Mouse (Mus musculus): ENCODE data around the gene Rimklb. TPM values are rescaled to one million over a fixed set of nuclear protein-coding genes. Genes with fewer than 3 reads are reported as not detected.
"Not testable (repeated sequence)": the region's sequence is repeated elsewhere in the genome, so short reads cannot be mapped to it uniquely, and the experiment has no call there.

Gene Rimklb
- total RNA-seq, 2 experiments from 2014 or later, result 246 to 252 TPM

DNA sequence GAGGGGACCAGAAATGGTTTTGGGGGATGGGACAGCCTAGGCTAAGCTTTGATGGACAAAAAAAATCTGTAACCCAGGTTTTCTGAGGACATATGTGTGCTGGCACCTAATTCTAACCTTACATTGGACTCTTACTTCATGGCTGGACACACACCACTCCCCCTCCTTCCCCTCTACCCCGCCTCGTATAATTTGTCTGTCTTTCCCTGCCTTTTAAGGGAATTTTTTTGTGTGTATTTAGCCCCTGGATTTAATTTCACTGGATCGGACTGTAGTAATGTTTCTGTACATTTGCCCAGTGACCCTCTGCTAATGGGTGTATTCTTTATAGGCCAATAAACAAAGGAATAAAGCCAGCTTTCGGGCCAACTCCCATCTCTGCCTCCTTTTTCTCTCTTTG lies 6.5 kb upstream of the Rimklb start:
- DNase-seq (ENCODE audit: low spot score in 2 of 2), result no peak

DNA sequence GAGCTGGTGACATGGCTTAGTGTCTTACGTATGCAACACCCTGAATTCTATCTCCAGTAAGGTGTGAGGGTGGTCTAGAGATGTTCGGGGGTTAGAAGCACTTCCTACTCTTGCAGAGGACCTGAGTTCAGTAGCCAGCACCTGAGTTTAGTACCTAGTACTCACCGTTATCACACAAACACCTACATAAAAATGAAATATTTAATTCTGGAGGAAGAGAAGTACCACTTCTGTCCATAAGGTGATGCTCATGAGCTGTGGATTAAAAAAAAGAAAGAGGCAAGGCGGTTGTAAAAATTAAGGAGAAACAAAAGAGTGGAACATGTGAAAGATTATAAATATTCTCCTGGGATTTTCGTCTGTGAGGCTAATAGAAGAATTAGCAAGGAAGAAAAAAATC lies 2.1 kb downstream of the Rimklb start:
- no peak for DNase-seq (ENCODE audit: low spot score in 2 of 2)

DNA sequence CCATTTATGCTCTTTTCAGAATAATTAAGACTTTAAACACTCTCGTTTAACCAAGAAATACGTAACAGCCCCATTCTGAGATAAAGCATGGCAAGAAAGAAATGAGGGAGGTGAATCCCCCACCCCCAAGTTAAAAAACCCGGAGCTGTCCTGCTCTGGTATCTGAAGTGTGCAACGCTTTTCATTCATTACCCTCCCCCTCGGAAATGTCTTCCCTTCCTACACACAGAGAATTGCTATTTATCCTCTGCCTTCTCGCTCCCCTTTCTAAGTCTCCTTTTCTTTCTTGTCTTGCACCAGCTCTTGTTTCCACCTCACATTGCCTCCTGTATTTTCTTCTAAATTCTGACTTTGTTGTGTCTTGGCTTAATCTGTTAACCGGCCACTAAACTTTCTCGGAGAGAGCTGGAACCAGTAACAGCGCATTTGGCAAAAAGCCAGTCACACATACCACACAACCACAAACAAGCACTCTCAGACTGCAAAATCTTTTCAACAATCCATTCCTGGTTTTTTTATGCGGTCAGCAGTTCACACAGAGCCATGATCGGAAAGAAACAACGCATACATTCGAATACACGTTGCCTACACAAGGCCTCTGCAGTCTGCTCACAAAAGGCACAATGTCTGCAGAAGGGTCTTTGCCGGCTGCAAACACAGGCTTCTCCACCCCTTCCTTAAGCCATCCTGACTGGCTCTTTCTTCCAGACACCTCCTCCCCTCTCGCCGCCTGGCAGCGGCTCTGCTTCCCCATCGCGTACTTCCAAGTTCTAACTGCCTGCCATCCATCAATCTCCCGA lies 3.3 kb downstream of the Rimklb start:
- peak; percentile 41 to 55 for DNase-seq (ENCODE audit: low spot score in 2 of 2)

DNA sequence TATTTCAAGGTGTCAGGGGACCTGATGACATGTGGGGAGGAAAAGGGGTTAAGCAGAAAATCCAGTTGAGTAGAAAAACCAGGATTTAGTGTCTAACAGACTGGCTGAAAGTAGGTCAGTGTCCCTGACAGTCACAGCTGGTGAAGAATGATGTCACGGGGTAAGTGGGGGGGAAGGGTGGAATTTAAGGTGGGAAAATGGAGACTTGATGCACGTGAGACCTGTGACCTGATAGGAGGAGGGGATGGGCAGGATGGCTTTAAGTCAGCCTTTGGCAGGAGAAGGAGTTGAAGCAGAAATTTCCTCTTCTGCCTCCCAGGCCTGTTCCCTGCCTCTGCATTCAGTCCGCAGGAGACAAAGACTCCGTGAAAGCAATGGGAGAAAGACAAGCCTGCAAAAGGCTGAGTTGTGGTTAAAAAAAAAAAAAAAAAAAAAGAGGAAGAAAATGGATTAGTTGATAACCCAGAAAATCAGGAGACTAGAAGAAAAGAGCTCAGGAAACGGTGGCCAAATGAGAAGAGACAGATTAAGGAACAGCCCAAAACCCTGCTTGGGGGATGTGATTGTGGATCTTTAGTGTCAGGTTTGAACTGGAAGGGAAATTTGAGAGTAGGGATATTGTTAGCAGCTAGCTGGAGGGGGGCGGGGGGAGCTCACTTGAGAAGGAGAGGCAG lies 4.6 kb downstream of the Rimklb start:
- DNase-seq (ENCODE audit: low spot score in 2 of 2), result no peak

DNA sequence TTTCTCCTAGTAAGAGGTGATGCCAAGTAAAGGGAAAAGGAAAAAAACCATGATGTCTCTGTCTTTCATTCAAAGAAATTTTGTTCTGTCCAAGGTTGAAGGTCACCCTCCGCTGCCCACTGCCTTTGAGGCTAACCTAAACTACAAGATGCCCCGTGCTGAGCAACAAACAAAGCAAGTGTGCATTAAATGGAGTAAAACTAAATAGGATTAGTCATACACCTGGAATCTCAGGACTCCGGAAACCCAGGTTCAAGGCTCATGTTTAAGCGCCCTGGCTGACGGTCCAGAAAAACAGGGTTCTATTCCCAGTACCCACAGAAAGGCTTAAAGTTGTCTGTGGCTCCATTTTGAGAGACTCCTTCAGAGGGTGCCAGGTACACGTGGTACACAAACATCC lies 6.1 kb downstream of the Rimklb start:
- no peak for DNase-seq (ENCODE audit: low spot score in 2 of 2)

DNA sequence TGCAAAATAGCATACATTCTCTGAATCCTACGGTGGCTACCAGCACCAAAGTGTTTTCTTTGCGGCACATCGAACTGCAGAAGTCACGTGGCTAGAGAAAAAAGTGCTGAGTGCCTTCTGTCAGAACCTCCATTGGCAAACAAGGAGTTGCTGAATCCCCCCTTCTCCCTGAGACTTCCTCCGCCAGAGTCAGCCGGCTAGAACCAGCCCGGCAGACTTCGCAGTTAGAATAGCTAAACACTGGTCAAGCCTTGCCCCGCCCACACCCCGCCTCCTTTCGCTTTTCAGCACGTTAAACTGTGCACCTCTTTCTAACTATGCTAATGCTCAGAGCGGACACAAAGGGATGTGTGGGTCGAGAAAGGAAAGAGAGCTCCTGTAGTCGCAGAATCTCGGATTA lies 7.0 kb downstream of the Rimklb start:
- peak; percentile 60 to 71 for DNase-seq (ENCODE audit: low spot score in 2 of 2)

DNA sequence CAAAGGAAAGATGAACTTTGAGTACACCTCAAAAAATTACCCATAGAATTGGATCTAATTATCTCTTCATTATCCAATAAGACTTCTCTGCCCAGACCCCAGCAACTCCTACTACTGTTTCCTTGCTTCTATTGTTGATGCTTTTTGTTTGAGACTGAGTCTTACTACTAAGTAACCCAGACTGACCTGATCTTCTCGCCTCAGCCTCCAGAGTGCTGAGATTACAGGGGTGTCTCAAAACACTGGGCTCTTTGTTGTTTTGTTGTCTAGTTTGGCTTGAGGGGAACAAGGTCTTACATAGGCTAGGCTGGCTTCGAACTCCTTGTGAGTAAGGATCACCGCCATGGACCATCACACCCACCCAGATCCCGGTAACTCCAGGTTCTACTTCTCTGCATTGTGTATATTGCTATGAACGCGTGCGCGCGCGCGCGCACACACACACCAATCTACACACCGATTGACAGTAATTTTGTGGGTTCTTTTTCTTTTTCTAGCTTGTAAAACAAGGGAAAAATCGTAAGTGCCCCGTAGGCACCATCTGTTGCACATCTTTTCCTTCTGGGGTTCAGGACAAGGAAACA lies 7.5 kb downstream of the Rimklb start:
- no peak for DNase-seq (ENCODE audit: low spot score in 2 of 2)

DNA sequence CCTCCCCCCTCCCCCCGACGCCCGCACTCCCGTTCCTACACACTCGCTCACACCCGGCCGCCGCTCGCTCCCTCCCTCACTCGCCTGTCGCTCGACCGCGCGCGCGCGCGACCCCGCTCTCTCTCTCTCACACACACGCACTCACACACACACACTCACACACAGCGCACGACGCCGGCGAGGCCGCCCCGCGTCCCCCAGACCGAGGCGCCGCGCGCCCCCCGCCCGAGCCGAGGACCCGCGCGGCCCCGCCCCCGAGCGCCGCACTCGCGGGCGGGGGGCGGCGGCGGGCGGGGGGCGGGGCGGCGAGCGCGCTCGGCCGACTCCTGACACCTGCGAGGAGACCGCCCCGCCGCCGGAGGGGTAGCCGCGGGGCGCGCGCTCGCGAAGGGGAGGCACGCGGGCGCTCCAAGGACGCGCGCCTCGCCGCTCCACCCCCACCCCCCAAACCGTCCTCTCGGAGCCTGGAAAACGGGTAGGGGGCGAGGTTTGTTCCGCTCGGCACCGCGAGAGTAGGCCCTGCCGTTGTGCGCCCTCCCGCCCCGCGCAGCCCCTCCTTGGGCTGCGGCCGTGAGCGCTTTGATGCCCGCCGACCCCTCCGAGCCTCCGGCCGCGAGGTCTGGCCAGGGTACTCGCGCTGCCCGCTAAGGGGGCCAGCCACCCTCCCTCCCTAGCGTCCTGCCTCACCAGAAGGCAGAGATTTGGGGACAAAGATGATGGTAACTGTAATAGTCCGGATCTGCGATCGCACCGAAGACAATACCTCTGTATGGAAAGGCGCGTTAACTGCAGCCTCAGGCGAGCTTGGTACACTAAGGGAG lies 12.1 kb downstream of the Rimklb start:
- peak; percentile 78 to 80 for DNase-seq (ENCODE audit: low spot score in 2 of 2)

DNA sequence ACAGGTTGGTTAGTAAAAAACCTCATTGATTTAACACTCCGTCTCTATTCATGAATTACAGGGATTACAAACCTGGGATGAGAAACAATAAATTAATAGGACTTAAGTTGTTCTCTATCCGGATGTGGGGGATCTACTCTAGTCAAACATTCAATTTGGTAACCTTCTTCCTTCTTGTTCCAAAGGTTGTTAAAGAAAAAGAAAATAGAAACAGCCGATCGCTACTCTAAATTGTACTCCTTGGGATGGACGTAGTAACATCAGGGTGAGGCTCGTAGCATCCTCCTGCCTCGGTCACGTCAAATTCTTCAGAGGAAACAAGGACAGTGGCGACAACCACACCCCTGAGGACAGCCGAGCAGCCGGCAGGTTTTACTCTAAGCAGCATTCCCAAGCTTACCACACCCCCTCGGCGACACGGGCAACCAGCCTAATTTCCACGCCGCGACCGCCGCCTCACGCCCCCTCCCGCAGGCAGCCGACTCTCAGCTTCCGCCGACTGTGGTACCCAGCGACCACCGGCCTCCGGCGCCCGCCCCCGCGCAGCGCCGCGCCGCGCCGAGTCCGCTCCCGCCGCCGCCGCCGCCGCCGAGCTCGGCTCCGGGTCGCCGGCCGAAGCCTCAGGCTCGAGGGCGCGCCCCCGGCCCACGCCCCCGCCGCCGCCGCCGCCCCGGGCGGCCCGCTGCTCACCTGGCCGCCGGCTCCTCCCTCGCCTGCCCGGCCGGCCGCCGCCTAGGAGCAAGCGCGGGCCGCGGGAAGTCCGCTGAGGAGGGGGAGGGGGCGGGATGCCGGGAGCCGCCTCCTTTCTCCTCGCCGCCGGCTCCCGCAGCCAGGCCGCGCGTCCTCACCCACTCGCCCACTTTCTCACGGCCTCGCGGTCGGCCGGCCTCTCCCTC lies 12.9 kb downstream of the Rimklb start:
- peak; percentile 54 to 71 for DNase-seq (ENCODE audit: low spot score in 2 of 2)

DNA sequence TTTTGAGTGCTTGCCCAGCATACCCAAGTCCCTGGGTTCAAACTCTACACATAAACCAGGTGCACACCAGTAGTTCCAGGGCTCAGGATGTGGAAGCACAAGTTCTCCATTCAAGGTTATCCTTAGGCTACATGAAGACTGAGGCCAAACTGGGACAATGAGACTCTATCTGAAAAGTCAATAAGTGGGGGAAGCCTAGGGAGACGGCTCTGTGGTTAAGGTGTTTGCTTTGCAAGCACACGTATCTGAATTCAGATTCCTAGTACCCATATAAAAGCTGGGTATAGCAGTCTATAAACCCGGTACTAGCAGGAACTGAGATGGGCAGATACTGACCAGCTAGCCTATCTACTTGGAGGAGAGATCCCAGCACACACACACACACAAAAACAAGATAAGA lies 20.5 kb downstream of the Rimklb start:
- no peak for DNase-seq (ENCODE audit: low spot score in 2 of 2)

DNA sequence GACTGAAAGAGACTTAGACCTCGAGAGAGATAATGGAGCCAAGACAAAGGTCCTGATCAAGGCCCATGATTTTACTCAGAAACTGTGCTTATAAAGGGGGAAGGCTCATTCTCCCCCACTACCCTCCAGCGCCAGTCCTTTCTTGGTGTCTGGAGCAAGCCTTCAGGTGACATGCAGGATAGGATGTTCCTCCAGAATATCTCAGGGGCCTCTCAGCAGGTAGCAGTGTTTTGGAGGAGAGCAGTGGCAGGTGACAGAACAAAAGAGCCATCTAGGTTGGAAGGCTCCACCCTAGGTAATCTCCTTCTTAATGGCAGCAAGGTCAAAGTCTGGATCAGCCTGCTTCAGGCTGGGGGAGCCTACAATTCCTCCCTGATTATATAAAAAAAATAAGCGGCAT lies 27.1 kb downstream of the Rimklb start:
- not testable (repeated sequence) for DNase-seq (ENCODE audit: low spot score in 2 of 2)

DNA sequence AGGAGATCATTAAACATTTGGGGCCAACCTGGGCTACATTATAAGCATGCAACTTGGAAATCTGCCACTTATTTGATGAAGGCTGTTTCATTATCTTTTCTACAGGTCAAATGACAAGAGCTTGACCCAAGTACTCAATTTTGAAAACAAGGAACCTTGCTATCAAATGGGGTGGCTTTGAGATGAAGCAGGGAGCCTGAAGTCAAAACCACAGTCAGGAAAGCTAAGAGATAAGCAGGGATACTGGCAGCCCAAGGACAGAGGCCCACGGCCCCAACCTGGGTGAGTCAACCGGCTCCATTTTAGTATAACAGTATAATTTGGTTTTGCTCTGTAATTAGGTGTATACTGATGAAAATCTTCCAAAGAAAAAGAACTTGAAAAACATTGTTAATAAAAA lies 28.3 kb downstream of the Rimklb start:
- DNase-seq (ENCODE audit: low spot score in 2 of 2), result no peak

DNA sequence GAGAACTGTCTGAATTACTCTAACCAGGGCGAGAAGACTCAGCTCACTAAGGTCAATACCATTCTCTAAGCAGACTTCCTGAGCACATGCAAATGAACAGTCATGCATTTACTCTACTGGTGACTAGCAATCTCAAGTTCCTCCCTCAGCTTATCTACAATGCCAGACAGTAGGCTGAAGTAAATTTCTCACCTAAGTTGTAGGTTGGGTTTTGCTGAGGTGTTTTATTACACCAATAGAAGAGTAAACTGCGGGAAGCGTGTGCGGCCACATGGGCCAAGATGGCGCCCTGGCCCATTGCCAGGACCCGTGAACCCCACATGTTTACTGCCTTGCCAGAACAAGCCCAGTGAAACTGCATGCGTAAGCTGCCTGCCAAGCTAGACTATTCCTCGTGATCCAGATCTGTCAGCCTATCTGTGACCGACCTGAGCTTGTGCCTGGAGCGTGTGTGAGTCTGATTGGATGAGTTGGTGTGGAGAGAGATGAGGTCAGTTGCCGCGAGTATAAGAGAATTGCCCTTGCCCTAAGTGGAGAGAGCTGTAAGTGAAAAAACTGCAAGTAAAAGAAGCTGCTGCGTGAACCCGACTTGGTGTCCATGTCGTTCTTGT lies 29.4 kb downstream of the Rimklb start:
- DNase-seq (ENCODE audit: low spot score in 2 of 2), result no peak

DNA sequence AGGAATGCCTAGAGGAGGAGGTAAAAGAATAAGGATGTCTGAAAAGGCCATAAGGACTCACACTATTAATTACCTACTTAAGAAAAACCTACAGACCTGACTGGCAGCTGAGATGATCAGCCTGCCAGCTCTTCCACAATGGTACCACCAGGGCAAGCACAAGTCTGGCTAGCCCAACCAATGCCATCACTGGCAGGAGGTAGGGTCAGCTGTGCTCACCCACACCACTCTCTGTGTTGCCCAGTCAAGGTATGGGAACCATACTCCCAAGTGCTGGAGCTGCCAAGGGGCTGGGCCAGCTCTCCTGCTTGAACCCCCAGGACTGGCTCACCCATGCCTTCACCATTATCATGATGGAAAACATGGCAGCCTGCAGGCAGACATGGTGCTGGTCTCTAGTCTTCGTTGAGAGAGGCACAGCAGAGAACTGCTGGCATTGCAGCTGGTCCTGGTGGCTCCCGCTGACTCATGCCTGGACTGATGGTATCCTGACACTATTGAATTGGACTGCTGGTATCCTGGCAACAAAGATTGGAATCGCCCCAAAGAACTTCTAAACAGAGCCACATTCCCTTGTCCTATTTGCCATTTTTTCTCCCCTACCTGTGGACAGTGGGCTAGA lies 32.4 kb downstream of the Rimklb start:
- DNase-seq (ENCODE audit: low spot score in 2 of 2), result no peak

DNA sequence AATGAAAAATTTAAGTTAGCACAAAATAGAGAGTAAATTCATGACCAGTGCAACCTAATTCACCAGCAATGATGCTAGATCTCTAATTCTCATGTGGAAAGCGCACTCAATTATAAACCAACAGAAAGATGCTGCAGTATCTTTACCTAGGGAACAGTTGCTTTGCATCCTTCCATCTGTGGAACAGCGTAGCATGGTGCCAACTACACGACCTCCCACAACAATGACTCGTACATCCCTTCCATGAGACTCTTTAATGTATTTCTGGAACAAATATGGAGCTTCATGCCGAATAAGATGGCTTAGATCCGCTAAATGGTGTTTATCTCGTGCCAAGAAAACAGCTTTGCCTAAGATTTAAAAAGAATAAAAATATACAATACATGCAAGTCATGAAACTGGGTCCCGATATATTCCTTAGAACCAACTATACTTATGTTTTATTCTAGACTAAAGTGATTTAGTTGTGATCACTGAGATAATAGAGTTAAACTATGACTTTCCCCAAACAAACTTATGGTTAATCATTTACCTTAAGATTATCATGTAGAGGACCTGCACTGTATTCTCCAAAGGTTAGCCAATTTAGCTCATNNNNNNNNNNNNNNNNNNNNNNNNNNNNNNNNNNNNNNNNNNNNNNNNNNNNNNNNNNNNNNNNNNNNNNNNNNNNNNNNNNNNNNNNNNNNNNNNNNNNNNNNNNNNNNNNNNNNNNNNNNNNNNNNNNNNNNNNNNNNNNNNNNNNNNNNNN lies 39.4 kb downstream of the Rimklb start:
- no peak for DNase-seq (ENCODE audit: low spot score in 2 of 2)

DNA sequence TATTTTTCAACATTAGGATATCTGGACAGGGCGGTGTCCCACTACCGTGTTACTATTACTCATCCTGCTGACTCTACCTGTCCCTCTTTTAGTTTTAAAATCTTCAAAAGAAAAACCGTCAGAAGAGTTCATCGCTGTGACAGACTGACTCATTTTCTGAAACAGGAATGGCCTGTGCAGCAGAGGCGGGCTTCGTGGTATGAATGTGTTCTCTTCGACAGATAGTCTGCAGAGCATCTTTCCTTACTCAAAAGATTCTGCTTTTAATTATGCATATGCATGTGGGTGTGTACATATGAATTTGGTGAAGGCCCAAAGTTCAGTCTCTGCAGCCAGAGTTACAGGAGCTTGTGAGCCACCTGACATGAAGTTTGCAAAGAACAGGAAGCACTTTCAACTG lies 50.7 kb downstream of the Rimklb start:
- DNase-seq (ENCODE audit: low spot score in 2 of 2), result no peak

DNA sequence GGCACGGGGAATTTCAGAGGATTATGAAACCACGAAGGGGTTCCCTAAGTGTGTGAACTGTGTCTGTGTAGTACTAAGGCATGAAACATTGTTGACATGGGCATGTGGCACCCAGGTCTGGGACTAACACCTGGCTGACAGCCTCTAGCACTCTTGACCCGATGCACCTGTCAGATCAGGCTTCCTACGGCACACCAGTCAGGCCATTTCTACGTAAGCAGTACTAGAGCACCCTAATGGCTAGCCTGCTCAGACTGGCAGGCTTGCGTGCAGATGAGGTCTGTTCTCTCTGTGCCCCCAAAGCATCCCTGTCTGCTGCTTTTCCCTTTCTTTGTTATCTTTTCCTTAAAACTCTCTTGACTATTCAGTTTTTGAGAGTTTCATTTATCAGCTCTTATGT lies 53.3 kb downstream of the Rimklb start:
- no peak for DNase-seq (ENCODE audit: low spot score in 2 of 2)

DNA sequence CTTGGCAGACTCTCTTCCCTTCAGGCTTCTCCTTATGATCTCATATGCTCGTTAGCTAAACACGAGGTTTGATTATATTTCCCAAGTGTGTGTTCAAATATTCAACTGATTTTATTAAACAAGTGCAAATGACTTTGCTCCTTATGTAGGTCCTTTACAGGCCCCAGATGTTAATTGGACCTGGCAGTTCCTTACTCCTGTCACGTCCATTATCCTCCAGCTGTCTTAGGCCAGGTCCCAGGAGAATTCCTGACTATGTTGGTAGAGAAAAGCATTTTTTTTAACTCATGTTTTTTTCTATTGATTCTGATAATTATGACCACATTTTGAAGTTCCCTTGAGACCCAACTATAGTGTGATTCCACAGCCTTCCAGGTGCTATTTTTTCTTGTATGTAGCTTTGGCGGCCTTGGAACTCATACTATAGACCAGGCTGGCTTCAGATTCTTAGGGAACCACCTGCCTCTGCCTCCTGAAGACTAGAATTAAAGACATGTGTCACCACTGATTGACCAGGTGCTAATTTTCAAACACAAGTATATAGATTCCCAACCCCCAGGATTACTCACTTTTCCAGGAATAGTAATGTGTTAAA lies 57.8 kb downstream of the Rimklb start:
- DNase-seq (ENCODE audit: low spot score in 2 of 2), result no peak

DNA sequence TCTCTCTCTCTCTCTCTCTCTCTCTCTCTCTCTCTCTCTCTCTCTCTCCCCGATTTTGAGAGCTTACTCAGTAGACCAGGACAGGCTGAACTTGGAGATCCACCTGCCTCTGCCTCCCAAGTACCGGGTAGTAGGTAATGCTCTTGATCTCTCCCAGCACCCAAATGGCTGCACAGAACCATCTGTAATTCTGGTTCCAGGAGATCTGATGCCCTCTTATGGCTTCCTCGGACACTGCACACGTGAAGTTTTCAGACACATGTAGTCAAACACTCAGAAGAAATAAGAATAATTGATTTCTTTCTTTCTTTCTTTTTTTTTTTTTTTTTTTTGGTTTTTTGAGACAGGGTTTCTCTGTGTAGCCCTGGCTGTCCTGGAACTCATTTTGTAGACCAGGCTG lies 59.3 kb downstream of the Rimklb start:
- no peak for DNase-seq (ENCODE audit: low spot score in 2 of 2)
